Mouse (Mus musculus) forebrain, embryonic 10.5 days (tissue): ENCODE results near the gene Agfg1. TPM values are rescaled to one million over a fixed set of nuclear protein-coding genes. Genes with fewer than 3 reads are reported as not detected.
"Not testable (repeated sequence)": the region's sequence is repeated elsewhere in the genome, so short reads cannot be mapped to it uniquely, and the experiment has no call there.

Source experiments
- DNase-seq: peaks from one replicate; pipeline ENCODE4 v3.0.0-alpha.2; 2017; ENCODE audit warnings: low spot score; ENCODE audit errors: extremely low spot score
- H3K27ac ChIP-seq: fragments of 300-500 bp; sonication (generic); 2 replicates; pipeline ENCODE4 v1.5.1; 2016; ENCODE audit warnings: mild to moderate bottlenecking
- H3K27me3 ChIP-seq: fragments of 300-500 bp; sonication (generic); 2 replicates; pipeline ENCODE4 v1.6.1; 2016; ENCODE audit warnings: mild to moderate bottlenecking; ENCODE audit not compliant: poor library complexity, severe bottlenecking
- H3K36me3 ChIP-seq: fragments of 300-500 bp; sonication (generic); replicated peaks from 2 replicates; pipeline ENCODE4 v1.6.1; 2016; ENCODE audit warnings: mild to moderate bottlenecking, moderate library complexity
- H3K4me1 ChIP-seq: fragments of 300-500 bp; sonication (generic); 2 replicates; pipeline ENCODE4 v1.6.1; 2016
- H3K4me3 ChIP-seq: fragments of 300-500 bp; sonication (generic); 2 replicates; pipeline ENCODE4 v1.5.1; 2016; ENCODE audit warnings: mild to moderate bottlenecking, moderate library complexity
- H3K9me3 ChIP-seq: fragments of 300-500 bp; sonication (generic); 2 replicates; pipeline ENCODE4 v1.6.1; 2016; ENCODE audit warnings: mild to moderate bottlenecking, moderate library complexity
- WGBS: fragments of 180-500 bp; shearing (Covaris S2); methylation state at CpG from one replicate; pipeline ENCODE4 v1.1.7; 2016; 5-methylcytosine and 5-hydroxymethylcytosine counted together
- microRNA-seq: library from miRNA; unstranded; fragments of <30 nt; microRNA quantifications from one replicate; pipeline ENCODE4, GENCODE M21; 2017
- polyA plus RNA-seq: library from polyadenylated mRNA; unstranded; fragments of >200 nt; fragmentation: Nextera tagmentation; extraction: Ambion mirVana; gene quantifications from 2 replicates; pipeline ENCODE4 v1.2.1, GENCODE M21; 2016

Gene Agfg1
- polyA plus RNA-seq, 1 experiment from 2014 or later = 30.2 TPM

DNA sequence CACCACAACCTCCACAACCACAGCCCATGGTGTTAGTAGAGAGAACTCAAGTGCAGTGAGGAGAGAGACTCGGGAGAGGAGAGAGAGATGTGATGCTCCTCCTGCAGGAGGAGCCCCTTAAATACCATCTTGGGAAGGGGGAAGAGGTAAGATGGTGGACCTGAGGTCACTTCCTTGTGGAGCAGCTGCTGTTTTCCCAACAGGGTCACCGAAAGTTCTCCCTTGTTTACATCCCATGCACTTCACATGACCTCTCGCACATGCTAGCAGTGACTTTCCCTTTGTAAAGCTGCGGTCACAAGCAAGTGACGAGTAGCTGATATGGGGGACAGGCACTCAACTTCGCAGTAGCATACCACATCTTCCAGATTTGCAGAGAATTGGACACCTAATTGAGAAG is 104.0 kb downstream of the Agfg1 start, which contains the start of gene A030003K21Rik:
A030003K21Rik (minus strand) TSS at position 94 of the 400 bp plus-strand sequence.
- H3K36me3 ChIP-seq, H3K4me3 ChIP-seq, H3K27ac ChIP-seq, H3K4me1 ChIP-seq, H3K27me3 ChIP-seq, DNase-seq: not testable (repeated sequence)
- WGBS = no CpG with 5 or more reads among the region's 6 CpGs
- peaks cover 22% of the 10 kb centered on the region for H3K9me3 ChIP-seq

DNA sequence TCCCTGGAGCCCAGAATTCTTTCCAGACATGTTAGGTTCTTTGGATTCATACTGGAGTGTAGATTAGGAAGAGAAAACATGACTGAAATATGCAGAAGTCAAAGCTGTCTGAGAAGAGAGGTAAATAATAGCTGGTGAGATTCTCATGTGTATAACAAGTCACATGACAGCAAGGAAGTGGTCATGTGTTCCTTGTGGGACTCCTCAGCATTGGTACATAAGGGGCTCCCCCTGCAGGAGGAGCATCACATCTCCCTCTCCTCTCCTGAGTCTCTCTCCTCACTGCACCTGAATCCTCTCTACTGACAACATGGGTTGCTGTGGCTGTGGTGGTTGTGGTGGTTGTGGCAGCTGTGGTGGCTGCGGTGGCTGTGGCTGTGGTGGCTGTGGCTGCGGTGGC is 106.7 kb downstream of the Agfg1 start:
- not testable (repeated sequence) for H3K36me3 ChIP-seq, H3K4me3 ChIP-seq, H3K27ac ChIP-seq, H3K27me3 ChIP-seq, H3K4me1 ChIP-seq, H3K9me3 ChIP-seq, DNase-seq
- WGBS = 92% methylated on average over 2 of the region's 2 CpGs

GRCm38 (mm10) chr1:82948601-82949000 is 109.3 kb downstream of the Agfg1 start:
- DNase-seq = no peak
- no peaks in the 10 kb centered on the region for H3K9me3 ChIP-seq
- H3K27ac ChIP-seq = no peak overlapping the region
- no peaks in the 10 kb centered on the region for H3K27me3 ChIP-seq
- no peaks in the 10 kb centered on the region for H3K36me3 ChIP-seq
- H3K4me1 ChIP-seq = no peaks in the 10 kb centered on the region
- H3K4me3 ChIP-seq = no peak overlapping the region
- 86% methylated on average over 2 of the region's 2 CpGs for WGBS

Small RNAs within 50 kb of the gene (microRNA-seq; reads per million reads assigned to microRNA genes)
- 0.90 reads per million for gene Gm22396

Other genes with a start within 250 kb of the Agfg1 start
- 214 and 220 TPM in 2 replicates for gene Mff, start 114.6 kb upstream of the Agfg1 start, polyA plus RNA-seq
- not detected in 2 replicates for gene Tm4sf20, start 71.0 kb upstream of the Agfg1 start, polyA plus RNA-seq
- not detected in 2 replicates for gene Gm47791, start 68.2 kb upstream of the Agfg1 start, polyA plus RNA-seq
- gene A030005L19Rik, start 73.8 kb downstream of the Agfg1 start, polyA plus RNA-seq = not detected in 2 replicates
- not detected in 2 replicates for gene A030014E15Rik, start 85.4 kb downstream of the Agfg1 start, polyA plus RNA-seq
- not detected in 2 replicates for gene Gm6217, start 91.9 kb downstream of the Agfg1 start, polyA plus RNA-seq
- gene A030003K21Rik, start 103.9 kb downstream of the Agfg1 start, polyA plus RNA-seq = not detected in 2 replicates
- not detected in 2 replicates for gene Gm7544, start 116.5 kb downstream of the Agfg1 start, polyA plus RNA-seq
- gene Gm47955, start 120.8 kb downstream of the Agfg1 start, polyA plus RNA-seq = not detected in 2 replicates
- gene Gm47959, start 161.1 kb downstream of the Agfg1 start, polyA plus RNA-seq = not detected in 2 replicates
- 0.18 and 0.52 TPM in 2 replicates for gene Slc19a3, start 199.0 kb downstream of the Agfg1 start, polyA plus RNA-seq
- gene Krtap28-10, start 203.0 kb downstream of the Agfg1 start, polyA plus RNA-seq = not detected in 2 replicates
- not detected in 2 replicates for gene Gm47969, start 205.4 kb downstream of the Agfg1 start, polyA plus RNA-seq
- gene A030005K14Rik, start 219.9 kb downstream of the Agfg1 start, polyA plus RNA-seq = not detected in 2 replicates
- not detected in 2 replicates for gene Krtap28-13, start 221.4 kb downstream of the Agfg1 start, polyA plus RNA-seq